Mouse (Mus musculus) neutrophil, adult 5-6 weeks (primary cell): Measurements from ENCODE around the gene Ptprt. TPM values are rescaled to one million over a fixed set of nuclear protein-coding genes. Genes with fewer than 3 reads are reported as not detected.
"Not testable (repeated sequence)": the region's sequence is repeated elsewhere in the genome, so short reads cannot be mapped to it uniquely, and the experiment has no call there.

Experiments used
- ATAC-seq: fragments of 151-379, 151-347 bp; 2 replicates; pipeline ENCODE4 v1.8.0; 2017; ENCODE audit warnings: mild to moderate bottlenecking, moderate TSS enrichment; ENCODE audit not compliant: insufficient number of reproducible peaks, poor library complexity, low FRiP score, severe bottlenecking; ENCODE audit errors: extremely low read depth
- total RNA-seq: library from RNA; stranded (forward); fragments of 200-1000 nt; gene quantifications from 2 replicates; pipeline ENCODE4 v1.2.3, GENCODE M21; 2017

The Ptprt gene
- total RNA-seq, 1 experiment from 2014 or later = not detected

DNA sequence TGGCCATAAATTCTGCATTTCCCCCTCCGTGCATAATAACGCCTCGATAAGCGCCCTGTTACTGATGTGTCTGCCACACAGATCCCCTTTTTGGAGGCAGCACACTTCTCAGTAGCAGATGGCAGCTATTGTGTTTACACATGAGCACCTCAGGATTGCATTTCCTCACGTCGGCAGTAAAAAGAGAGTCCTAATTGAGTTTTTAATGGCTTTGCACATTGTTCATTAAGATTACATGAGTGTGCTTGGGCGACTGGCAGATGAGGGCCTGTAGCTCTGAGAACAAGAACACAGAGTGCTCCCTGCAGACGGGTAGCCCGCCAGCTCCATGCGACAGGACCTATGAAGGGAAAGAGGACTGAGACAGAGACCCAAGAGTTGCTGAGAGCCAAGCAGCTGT, 378.8 kb downstream of the Ptprt start:
- ATAC-seq = no peak

DNA sequence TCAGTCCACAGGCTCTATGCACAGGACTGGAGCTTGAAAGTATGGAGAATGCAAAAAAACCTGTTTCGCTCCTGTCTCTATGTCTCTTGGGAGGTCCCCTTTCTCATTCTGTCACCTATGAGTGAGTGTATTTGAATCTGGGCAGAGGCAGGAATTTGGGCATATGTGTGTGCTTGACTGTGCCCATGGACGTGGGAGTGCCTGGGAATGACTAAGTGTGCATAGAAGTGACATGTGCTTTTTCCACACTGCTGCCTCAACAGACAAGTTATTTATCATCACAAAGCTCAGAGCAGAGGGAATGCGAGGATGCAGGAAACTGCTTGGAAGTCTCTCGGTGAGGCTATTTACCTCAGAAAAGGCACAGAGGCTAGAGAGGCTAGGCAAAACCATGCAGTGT, 387.1 kb downstream of the Ptprt start:
- ATAC-seq = no peak

DNA sequence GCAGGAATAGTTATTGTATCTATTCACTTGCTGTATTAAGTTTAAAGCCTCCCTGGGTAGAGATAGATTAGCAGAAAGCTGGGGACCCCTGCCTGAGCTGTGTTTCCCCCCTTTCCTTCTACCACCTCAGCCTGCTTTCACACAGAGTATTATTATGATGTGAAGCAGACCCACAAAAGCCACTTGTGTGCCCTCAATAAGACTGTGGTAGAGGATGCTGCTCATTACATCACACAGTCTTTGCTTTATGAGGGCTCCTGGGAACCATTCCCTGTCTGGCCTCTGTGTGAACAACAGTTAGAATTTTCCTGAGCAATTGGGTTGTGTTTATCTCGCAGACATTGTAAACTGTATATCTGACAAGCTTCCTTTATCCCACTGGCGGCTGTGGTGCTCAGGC, 409.7 kb downstream of the Ptprt start:
- ATAC-seq = no peak

DNA sequence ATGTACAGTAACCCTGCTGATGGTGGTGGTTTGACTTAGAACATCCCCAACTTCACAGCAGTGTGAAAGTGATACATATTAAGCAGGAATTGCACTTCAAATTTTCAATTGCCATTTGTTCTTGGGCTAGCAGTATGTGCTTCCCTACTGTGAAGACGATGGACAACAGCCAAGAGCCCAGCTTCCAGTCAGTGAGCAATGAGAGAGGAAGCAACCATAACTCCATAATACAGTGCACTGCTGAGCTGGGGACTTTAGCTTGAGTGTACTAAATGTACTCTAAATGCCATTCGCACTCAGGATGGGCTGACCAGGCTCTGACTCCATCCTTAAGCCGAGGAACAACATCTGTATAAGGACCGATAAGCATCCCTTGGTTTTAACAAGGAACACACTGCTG, 412.7 kb downstream of the Ptprt start:
- ATAC-seq = no peak

DNA sequence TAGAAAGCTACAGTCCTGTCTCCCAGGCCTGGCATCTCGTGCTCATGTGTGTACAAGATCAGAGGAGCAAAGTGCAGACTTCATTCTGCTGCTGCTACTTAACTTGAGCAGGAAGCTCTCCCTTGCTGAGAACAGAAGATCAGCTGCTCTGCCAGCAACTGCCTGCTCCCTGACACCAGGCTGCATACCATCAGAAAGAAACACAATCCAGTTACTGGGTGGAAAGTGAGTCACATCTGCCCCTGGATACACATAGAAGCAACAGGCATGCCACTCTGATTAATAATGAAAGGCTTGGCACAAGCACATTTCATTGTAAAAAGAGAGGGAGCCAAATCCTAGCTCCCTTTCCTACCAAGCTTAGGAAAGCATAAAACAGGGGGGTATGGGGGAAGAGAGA, 438.5 kb downstream of the Ptprt start:
- ATAC-seq = no peak

DNA sequence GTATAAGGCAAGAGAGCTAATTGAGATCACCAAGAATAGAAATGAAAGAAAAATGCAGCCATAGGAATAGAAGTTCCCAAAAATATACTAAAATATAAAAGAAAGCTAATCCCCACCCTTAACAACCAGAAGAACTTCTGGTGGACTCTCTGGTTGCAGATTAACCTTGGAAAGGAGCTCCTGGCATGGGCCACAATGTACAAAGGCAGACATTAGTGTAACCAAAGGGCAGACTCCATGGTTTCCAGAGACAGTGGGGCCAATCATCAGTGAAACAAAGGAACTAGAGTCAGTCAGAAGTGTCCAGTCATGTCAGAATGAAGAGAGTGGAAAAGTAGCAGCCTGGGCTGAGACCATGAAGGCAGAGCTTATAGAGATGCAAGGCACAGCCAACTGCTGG, 440.4 kb downstream of the Ptprt start:
- no peak for ATAC-seq

DNA sequence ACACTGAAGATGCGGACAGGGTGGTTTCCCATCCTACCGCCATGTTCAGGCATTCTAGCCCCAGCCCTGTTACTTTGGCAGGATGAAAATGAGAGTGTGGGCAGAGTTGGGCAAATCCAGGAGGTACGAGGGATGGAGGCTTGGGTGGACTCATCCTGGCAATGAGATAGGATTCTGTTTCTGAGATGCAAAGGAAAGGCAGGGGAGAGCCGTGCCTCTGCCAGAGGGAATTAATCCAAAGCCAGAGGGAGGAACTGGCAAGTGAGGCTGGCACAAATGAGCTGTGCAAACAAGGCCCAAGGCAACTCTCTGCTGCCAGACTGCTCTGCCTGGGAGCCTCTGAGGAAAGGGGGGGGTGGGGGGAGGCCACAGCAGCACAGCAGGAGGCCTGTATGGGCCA, 441.4 kb downstream of the Ptprt start:
- ATAC-seq = no peak

DNA sequence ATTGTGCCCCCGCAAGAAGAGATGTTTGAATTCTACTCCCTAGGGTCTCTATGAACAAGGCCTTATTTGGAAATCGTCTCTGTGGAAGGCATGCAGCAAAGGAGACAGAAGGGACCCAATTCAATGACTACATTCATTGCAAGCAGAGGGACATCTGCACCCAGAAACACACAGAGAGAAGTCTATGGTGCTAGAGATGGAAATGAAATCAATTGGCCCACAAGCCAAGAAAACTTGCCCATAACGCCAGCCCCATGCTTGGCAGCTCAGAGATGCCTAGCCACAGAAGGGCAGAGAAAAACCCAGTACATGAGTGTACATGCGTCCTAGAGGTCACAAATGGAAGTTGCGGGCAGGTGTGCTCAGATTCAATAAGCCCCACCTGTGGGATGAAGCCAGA, 443.1 kb downstream of the Ptprt start:
- ATAC-seq = no peak

DNA sequence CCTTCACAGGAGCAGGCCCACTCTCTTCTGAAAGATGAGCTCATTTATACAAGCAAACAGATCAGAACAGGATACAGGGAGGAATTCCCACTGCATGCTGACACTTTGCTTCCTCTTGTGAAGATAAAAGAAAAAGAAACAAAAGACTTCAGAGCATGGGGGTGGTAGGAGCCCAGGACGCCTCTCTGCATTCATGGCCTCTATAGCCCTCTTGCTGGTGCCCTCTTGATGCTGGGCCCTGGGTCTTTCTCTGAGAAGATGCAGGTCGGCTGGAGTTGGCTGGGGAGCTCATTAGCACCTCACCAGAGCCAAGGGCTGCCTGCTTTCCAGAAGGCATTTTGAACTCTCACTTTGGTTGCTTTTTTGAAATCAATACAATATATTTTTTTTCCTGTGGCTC, 448.6 kb downstream of the Ptprt start:
- no peak for ATAC-seq

DNA sequence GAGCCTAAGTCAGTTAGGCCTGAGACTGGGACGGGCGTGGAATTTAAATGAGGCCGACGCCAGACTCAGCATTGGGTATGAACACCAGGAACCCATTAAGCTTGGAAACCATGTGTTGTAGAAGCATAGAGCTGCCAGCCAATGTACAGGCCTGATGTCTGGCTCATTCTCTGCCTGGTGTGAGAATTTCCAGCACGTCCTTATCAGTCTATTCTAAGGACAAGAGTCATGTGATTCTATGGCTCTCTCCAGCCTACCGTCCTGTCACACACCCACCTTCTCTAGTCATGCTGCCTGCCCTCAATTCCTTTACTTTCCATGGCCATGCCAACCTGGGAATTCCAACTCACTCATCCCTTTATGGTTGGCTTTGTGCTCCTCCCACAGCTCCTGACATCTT, 450.4 kb downstream of the Ptprt start:
- ATAC-seq = no peak

DNA sequence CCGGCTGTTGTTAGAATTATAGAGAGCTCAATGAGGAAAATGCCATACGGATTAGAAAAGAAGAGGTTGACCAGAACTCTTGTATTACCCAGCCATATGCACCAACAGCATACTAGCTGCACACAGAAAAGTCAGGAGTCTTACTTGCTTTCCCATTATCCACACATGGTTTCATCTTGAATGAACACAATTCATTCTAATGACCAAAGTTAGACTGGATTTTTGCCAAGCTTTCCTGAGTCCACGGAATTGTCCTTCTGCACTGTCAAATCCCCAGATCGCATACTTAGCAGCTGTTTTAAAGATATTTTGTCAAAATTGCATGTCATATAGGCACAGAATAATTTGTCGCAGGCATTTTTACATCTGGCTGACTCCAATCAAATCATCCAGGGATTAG, 463.6 kb downstream of the Ptprt start:
- ATAC-seq = no peak

DNA sequence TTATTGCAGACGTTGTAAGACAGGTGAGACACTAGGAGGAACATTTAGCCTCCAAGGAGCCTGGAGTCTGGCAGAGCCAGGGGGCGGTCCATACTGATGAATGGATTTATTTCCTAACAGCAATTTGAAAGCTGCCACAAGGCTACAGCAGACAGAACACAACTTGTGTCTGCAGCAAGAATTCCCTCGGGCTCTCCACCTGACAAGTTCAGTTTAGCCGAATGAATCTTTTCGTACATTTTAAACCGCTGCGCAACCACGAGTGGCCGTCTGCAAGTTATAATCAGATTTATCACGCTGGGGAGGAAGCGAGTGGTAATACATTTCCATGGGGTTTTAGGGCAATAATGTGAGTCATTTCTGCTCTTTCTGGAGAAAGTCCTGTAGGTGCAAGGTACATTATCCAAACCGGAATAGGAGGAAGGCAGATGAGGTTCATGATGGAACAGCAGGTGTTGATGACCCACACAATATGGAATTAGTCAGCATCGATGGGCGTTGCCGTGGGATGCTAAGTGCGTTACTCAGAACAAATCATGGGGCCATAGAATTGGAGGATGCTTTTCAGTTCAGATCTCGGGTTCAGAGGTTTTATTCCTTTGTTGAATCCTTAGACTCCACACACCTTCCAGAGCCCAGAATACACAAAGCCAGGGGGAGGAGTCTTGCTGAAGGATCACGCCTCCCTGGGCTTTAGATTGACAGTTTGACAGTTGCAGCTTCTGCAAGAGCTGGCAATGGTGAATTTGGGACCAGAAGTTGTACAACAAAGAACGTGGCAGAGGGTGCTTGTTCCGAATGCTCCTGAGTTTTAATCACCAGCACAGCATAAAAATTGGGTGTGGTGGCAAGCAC, 478.1 kb downstream of the Ptprt start:
- ATAC-seq = no peak

DNA sequence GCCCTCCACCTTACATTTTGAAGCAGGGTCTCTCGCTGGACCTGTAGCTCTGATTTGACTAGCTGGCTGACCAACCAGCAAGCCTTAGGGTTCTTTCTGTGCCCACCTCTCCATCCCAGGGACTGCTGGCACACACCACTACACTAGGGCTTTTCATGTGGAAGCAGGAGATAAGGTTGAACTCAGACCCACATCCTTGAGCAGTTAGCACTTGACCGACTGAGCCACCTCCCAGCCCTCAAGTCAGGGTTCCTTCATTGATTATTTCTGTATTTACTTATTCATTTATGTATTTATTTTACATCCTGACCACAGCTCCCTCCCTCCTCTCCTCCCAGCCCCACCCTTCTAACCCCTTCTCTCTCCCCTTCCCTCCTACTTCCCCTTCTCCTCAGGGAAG, 479.1 kb downstream of the Ptprt start:
- no peak for ATAC-seq

DNA sequence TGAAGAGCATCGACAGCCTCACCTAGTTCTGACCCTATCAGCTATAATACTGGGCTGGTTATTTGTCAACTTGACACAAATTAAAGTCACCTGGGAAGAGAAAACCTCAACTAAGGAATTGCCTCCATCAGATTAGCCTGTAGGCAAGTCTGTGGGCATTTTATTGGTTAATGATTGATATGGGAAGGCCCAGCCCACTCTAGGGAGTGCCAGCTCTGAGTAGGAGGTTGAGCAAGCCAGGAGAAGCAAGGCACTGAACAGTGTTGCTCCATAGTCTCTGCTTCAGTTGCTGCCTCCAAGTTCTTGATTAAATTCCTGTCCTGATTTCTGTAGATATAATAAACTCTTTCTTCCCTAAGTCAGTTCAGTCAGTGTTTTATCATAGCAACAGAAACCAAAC, 488.4 kb downstream of the Ptprt start:
- no peak for ATAC-seq

DNA sequence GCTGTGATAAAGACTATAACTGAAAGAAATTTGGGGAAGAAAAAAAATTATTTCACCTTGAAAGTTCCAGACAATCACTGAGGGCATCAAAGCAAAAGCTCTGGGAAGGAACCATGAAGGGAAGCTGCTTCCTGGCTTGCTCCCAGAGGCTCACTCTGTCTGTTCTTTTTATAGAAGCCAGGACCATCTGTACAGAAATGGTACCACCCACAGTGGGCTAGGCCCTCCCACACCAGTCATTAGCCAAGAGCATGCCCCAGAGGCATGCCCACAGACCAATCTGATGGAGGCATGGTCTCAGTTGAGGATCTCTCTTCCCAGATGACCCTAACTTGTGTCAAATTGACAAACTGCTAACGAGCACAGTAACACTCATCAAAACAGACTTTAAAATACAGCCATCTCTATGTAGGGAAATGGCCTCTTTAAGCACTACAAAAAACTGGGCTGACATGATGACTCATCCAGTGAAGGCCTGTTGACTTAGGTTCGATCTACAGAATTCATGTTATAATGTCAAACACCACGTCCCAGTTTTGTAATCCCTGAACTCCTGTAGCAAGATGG, 519.0 kb downstream of the Ptprt start:
- no peak for ATAC-seq

DNA sequence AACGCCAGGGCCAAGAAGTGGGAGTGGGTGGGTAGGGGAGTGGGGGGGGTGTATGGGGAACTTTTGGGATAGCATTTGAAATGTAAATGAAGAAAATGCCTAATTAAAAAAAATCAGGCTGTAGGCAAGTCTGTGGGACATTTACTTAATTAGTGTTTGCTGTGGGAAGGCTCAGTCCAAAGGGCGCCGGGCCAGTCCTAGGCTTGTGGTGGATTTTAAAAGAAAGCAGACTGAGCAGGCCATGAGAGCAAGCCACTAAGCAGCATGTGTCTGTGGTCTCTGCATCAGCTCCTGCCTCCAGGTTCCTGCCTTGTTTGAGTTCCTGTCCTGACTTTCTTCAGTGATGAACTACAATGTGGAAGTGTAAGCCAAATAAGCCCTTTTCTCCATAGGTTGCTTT, 524.8 kb downstream of the Ptprt start:
- not testable (repeated sequence) for ATAC-seq

DNA sequence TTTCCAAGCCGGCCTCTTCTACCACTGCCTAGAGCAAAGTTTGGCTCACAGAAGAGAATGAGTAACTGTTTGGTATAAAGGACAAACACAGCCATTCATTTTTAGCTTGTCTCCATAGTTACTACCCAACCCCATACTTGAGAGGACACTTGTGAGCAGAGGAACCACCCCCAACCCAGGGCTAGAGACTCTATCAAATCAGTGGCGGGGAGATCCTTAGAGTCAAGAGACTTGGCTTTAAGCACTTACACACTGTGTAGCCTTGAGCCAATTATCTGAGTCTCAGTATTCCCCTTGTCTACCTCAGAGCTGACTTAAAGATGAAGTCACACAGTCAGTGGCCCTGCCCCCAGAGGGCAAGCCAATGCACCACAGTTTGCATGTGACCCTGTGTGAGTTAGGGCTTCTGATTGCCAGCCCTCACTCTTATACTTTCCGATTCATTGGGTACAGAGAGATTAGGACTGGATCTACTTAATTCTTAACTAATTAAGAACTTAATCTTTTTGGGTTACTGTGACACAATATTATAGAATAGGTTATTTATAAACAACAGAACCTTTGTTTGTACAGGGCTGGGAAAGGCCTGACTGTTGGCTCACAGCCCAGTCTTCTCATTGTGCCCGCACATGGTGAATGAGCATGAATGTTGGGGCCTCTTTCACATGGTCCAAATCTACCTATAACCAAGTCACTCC, 529.2 kb downstream of the Ptprt start:
- no peak for ATAC-seq

DNA sequence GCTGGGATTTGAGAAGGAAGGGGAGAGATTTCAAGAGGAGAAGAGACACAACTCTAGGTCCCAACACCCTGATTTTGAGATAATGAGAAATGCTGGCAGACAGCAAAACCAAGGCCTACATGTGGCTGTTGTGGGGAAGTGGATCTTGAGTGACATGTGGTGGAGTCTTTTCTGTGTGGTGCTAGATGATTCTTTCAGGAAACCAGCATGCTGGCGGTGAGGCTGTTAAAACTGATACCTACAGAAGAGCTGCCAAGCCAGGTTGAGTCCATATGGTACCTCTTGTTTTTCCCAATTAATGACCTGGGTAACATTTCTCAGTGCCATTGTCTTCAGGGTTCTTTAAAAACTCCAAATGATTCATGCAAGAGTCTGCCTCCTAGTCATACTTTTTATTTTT, 531.1 kb downstream of the Ptprt start:
- no peak for ATAC-seq

DNA sequence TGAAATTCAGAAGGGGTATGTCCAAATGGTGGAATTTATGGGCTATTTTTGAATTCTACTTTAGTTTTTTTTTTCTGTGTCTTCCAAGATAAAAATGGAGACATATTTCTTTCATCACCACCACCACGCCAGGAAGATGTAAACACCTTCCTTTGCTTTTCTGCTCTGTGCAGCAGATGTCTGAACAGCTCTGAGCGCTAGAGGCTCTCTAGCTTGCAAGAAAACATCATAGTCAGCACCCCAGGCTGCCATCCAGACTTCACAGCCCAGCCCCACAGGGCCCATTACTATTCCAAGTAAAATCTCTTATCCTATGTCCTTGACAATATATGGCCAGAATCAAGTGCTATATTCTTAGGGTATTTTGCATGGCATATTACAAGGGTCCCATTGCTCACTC, 542.9 kb downstream of the Ptprt start:
- ATAC-seq = no peak

DNA sequence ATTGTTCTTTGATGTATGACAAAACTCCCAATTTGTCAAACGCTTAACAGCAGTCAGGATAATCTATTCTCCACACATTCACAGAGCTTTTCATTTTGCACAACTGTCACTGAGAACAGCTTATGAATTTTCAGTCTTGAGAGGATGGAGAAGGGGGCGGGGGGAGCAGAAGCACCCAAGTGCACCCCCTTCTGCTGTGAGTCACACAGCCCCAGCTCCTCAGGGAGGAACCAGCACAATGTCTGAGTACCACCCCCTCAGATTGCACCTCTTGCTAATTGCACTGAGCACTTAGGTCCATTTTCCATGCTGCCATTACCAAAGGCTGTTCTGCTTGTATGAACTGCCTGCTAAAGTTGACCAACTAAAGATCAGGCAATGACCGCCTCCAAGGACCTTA, 578.6 kb downstream of the Ptprt start:
- no peak for ATAC-seq
